Mouse (Mus musculus) liver, postnatal 0 days (tissue): ENCODE measurements around the gene Epha4. TPM values are rescaled to one million over a fixed set of nuclear protein-coding genes. Genes with fewer than 3 reads are reported as not detected.

Experiments used
- ATAC-seq: fragments of 200-750 bp; cut with Nextera tagmentation; 2 replicates; pipeline ENCODE4 v1.8.0; 2017; ENCODE audit warnings: mild to moderate bottlenecking, moderate library complexity
- DNase-seq: peaks from one replicate; pipeline ENCODE4 v3.0.0-alpha.2; 2016
- H3K27ac ChIP-seq: fragments of 300-500 bp; sonication (generic); 2 replicates; pipeline ENCODE4 v1.5.1; 2014; ENCODE audit warnings: antibody characterized with exemption, moderate library complexity, mild to moderate bottlenecking, low read depth
- H3K27me3 ChIP-seq: fragments of 300-500 bp; sonication (generic); 2 replicates; pipeline ENCODE4 v1.6.1; 2014; ENCODE audit warnings: low read length, control low read depth, mixed read lengths; ENCODE audit not compliant: insufficient read depth
- H3K36me3 ChIP-seq: fragments of 300-500 bp; sonication (generic); replicated peaks from 2 replicates; pipeline ENCODE4 v1.6.1; 2014; ENCODE audit warnings: mild to moderate bottlenecking, control low read depth, low read length, moderate library complexity, mixed read lengths; ENCODE audit not compliant: insufficient read depth
- H3K4me1 ChIP-seq: fragments of 300-500 bp; sonication (generic); 2 replicates; pipeline ENCODE4 v1.6.1; 2014; ENCODE audit warnings: antibody characterized with exemption, mild to moderate bottlenecking, control low read depth; ENCODE audit not compliant: insufficient read depth
- H3K4me2 ChIP-seq: fragments of 300-500 bp; sonication (generic); 2 replicates; pipeline ENCODE4 v1.6.1; 2014; ENCODE audit warnings: low read depth, mild to moderate bottlenecking, low read length, moderate library complexity, mixed read lengths
- H3K4me3 ChIP-seq: fragments of 300-500 bp; sonication (generic); 2 replicates; pipeline ENCODE4 v1.5.1; 2014; ENCODE audit warnings: low read depth, low read length
- H3K9ac ChIP-seq: fragments of 300-500 bp; sonication (generic); replicated peaks from 2 replicates; pipeline ENCODE4 v1.6.1; 2014; ENCODE audit warnings: mild to moderate bottlenecking, moderate library complexity
- H3K9me3 ChIP-seq: fragments of 300-500 bp; sonication (generic); 2 replicates; pipeline ENCODE4 v1.6.1; 2016; ENCODE audit warnings: mild to moderate bottlenecking, control low read depth, low read length, mixed read lengths
- CTCF ChIP-seq: sonication (generic); IDR thresholded peaks from 2 replicates; pipeline ENCODE4 v1.5.1; 2016; ENCODE audit warnings: antibody characterized with exemption, low read depth
- EP300 ChIP-seq: IDR thresholded peaks from 2 replicates; pipeline ENCODE4 v1.6.1; 2016; ENCODE audit warnings: antibody characterized with exemption, low read depth, mild to moderate bottlenecking
- WGBS: fragments of 180-500 bp; shearing (Covaris S2); extraction: QIAGEN DNeasy Blood & Tissue Kit; methylation state at CpG from one replicate; pipeline ENCODE4 v1.1.7; 2014; ENCODE audit not compliant: insufficient replicate concordance; 5-methylcytosine and 5-hydroxymethylcytosine counted together
- polyA plus RNA-seq: library from polyadenylated mRNA; unstranded; fragments of >200 nt; fragmentation: Nextera tagmentation; extraction: Ambion mirVana; gene quantifications from 2 replicates; pipeline ENCODE4 v1.2.1, GENCODE M21; 2015

Epha4 gene
- polyA plus RNA-seq, 1 experiment from 2014 or later, result 0.51 TPM

GRCm38 (mm10) chr1:77521640-77522539, 7.0 kb upstream of the Epha4 start:
- H3K4me1 ChIP-seq, result no peaks in the 10 kb centered on the region
- H3K27ac ChIP-seq, result no peak overlapping the region
- no peak overlapping the region for H3K9ac ChIP-seq
- 0 out of 2 replicates have a peak, but pooled peaks cover 5% of the 10 kb centered on the region for H3K27me3 ChIP-seq
- ATAC-seq, result no peak
- WGBS, result 44% methylated on average over 17 of the region's 17 CpGs
- TF ChIP-seq CTCF (no peak), EP300 (no peak)
- no peaks in the 10 kb centered on the region for H3K9me3 ChIP-seq
- no peak overlapping the region for H3K4me2 ChIP-seq
- no peak for DNase-seq
- no peaks in the 10 kb centered on the region for H3K36me3 ChIP-seq
- H3K4me3 ChIP-seq, result no peak overlapping the region

- TF ChIP-seq CTCF (no peak), EP300 (no peak)
- 56% methylated on average over 3 of the region's 3 CpGs for WGBS
- no peak for DNase-seq
These were observed 3.8 kb upstream of the Epha4 start for GRCm38 (mm10) chr1:77518715-77519114.

GRCm38 (mm10) chr1:77516203-77516991, 1.5 kb upstream of the Epha4 start:
- ATAC-seq, result peak; percentile 76
- WGBS, result 2% methylated on average over 36 of the region's 36 CpGs
- H3K9me3 ChIP-seq, result no peaks in the 10 kb centered on the region
- TF ChIP-seq EP300 (no peak), CTCF (peak; percentile 95)
- no peak overlapping the region for H3K9ac ChIP-seq
- peaks cover 16% of the 10 kb centered on the region for H3K4me1 ChIP-seq
- H3K4me2 ChIP-seq, result peak overlapping the region; percentile 90
- peak overlapping the region; percentile 58 for H3K4me3 ChIP-seq
- peaks cover 43% of the 10 kb centered on the region for H3K27me3 ChIP-seq
- H3K27ac ChIP-seq, result no peak overlapping the region
- no peaks in the 10 kb centered on the region for H3K36me3 ChIP-seq
- peak; percentile 89 for DNase-seq

More at GRCm38 (mm10) chr1:77518715-77519114, 3.8 kb upstream of the Epha4 start:
- Histone ChIP-seq H3K36me3 (no peaks in the 10 kb centered on the region), H3K27me3 (peaks cover 29% of the 10 kb centered on the region), H3K9me3 (no peaks in the 10 kb centered on the region), H3K4me1 (peaks cover 9% of the 10 kb centered on the region; the same call in 1 of the 2 replicates), H3K4me3 (no peak overlapping the region), H3K9ac (no peak overlapping the region), H3K27ac (no peak overlapping the region), H3K4me2 (no peak overlapping the region)
- no peak for ATAC-seq

- no peak overlapping the region for H3K27ac ChIP-seq
- H3K4me1 ChIP-seq, result peaks cover 16% of the 10 kb centered on the region
- peak overlapping the region; percentile 90 for H3K4me2 ChIP-seq
- ATAC-seq (no peak), DNase-seq (peak; percentile 18)
- WGBS, result 0% methylated on average over 12 of the region's 12 CpGs
- H3K27me3 ChIP-seq, result peaks cover 43% of the 10 kb centered on the region
- H3K9me3 ChIP-seq, result no peaks in the 10 kb centered on the region
- no peak for TF ChIP-seq CTCF
- no peak for TF ChIP-seq EP300
- H3K9ac ChIP-seq, result no peak overlapping the region
- H3K36me3 ChIP-seq, result no peaks in the 10 kb centered on the region
- H3K4me3 ChIP-seq, result peak overlapping the region; percentile 58
These were observed 728 bp upstream of the Epha4 start for GRCm38 (mm10) chr1:77515651-77515981.

GRCm38 (mm10) chr1:77514325-77514962, 444 bp downstream of the Epha4 start:
- Histone ChIP-seq H3K27ac (no peak overlapping the region), H3K4me3 (peak overlapping the region; percentile 58), H3K27me3 (peaks cover 43% of the 10 kb centered on the region), H3K36me3 (no peaks in the 10 kb centered on the region), H3K9me3 (no peaks in the 10 kb centered on the region), H3K4me1 (peaks cover 16% of the 10 kb centered on the region), H3K4me2 (peak overlapping the region; percentile 90), H3K9ac (peak overlapping the region; percentile 8; the same call in 1 of the 2 replicates)
- DNase-seq (peak; percentile 40), ATAC-seq (peak; percentile 6; the same call in 1 of the 2 replicates)
- WGBS, result under 1% methylated on average over 45 of the region's 45 CpGs
- no peak for TF ChIP-seq CTCF
- no peak for TF ChIP-seq EP300

GRCm38 (mm10) chr1:77513959-77514324, 946 bp downstream of the Epha4 start:
- 8% methylated on average over 8 of the region's 9 CpGs for WGBS
- peaks cover 43% of the 10 kb centered on the region for H3K27me3 ChIP-seq

More at GRCm38 (mm10) chr1:77513959-77514324, 946 bp downstream of the Epha4 start:
- H3K4me1 ChIP-seq, result peaks cover 16% of the 10 kb centered on the region
- no peaks in the 10 kb centered on the region for H3K36me3 ChIP-seq
- peak overlapping the region; percentile 90 for H3K4me2 ChIP-seq
- H3K27ac ChIP-seq, result no peak overlapping the region
- H3K9ac ChIP-seq, result no peak overlapping the region
- no peak for ATAC-seq
- peak overlapping the region; percentile 58 for H3K4me3 ChIP-seq
- DNase-seq, result no peak
- TF ChIP-seq CTCF (no peak), EP300 (no peak)
- no peaks in the 10 kb centered on the region for H3K9me3 ChIP-seq
